Mouse (Mus musculus): ENCODE data around the gene Fndc10. TPM values are rescaled to one million over a fixed set of nuclear protein-coding genes. Genes with fewer than 3 reads are reported as not detected.
"Not testable (repeated sequence)": the region's sequence is repeated elsewhere in the genome, so short reads cannot be mapped to it uniquely, and the experiment has no call there.

Fndc10 gene
- polyA plus RNA-seq, 1 experiment, result 8.8 TPM

GRCm38 (mm10) chr4:155660641-155661040 is 33.5 kb upstream of the Fndc10 start:
- DNase-seq (ENCODE audit: low read depth in 1 of 2, low spot score in 2 of 2), result no peak
- no peak for TF ChIP-seq CTCF (IDR thresholded peaks at IDR 0.05; ENCODE audit: extremely low read depth, insufficient read depth, insufficient read length, insufficient replicate concordance)
- 82% methylated on average over 12 of the region's 12 CpGs for WGBS
- H3K4me3 ChIP-seq (ENCODE audit: extremely low read depth, insufficient read depth, insufficient read length), result no peak overlapping the region
- H3K36me3 ChIP-seq (ENCODE audit: control insufficient read depth, insufficient read depth, low read length), result peaks cover 2% of the 10 kb centered on the region; the same call in 1 of the 2 replicates
- no peaks in the 10 kb centered on the region for H3K4me1 ChIP-seq (ENCODE audit: control insufficient read depth, insufficient read depth, insufficient read length)
- no peak overlapping the region for H3K27ac ChIP-seq (ENCODE audit: insufficient read depth, low read length)
- no peaks in the 10 kb centered on the region for H3K27me3 ChIP-seq (ENCODE audit: control insufficient read depth, insufficient read depth, low read length)

DNA sequence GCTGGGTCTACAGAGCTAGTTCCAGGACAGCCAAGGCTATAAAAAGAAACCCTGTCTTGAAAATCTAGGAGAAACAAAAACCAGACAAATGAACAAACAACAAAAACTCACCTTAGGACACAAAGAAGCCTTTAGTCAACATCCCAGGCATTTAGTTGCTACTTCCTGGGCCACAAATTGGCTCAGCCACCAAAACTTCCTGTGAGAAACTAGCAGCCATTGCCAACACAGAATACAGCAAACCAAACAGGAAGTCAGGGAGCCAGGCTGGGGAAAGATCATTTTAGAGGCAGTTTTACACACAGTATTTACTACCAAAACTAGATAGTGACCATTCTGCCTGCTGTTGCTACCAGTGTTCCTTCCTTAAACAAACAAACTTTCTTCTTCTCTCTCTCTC is 27.2 kb upstream of the Fndc10 start:
- H3K27ac ChIP-seq (ENCODE audit: insufficient read depth, low read length), result no peak overlapping the region
- H3K4me1 ChIP-seq (ENCODE audit: control insufficient read depth, insufficient read depth, insufficient read length), result peaks cover 3% of the 10 kb centered on the region; the same call in 1 of the 2 replicates
- H3K27me3 ChIP-seq (ENCODE audit: control insufficient read depth, insufficient read depth, low read length), result no peaks in the 10 kb centered on the region
- TF ChIP-seq POLR2A (IDR thresholded peaks at IDR 0.05; ENCODE audit: low read depth, low read length), result no peak
- no peak for TF ChIP-seq CTCF (IDR thresholded peaks at IDR 0.05; ENCODE audit: extremely low read depth, insufficient read depth, insufficient read length, insufficient replicate concordance)
- DNase-seq (ENCODE audit: low read depth in 1 of 2, low spot score in 2 of 2), result no peak
- peaks cover 2% of the 10 kb centered on the region; the same call in 1 of the 2 replicates for H3K36me3 ChIP-seq (ENCODE audit: control insufficient read depth, insufficient read depth, low read length)
- H3K4me3 ChIP-seq (ENCODE audit: extremely low read depth, insufficient read depth, insufficient read length), result no peak overlapping the region

- peak within 1 kb of the TSS; percentile 85 for H3K27ac ChIP-seq (ENCODE audit: insufficient read depth, low read length)
- DNase-seq (ENCODE audit: low read depth in 1 of 2, low spot score in 2 of 2), result peak; percentile 93 to 95
- TF ChIP-seq POLR2A (IDR thresholded peaks at IDR 0.05; ENCODE audit: low read depth, low read length) (no peak), CTCF (IDR thresholded peaks at IDR 0.05; ENCODE audit: extremely low read depth, insufficient read depth, insufficient read length, insufficient replicate concordance) (no peak)
- H3K4me3 ChIP-seq (ENCODE audit: extremely low read depth, insufficient read depth, insufficient read length), result peak within 1 kb of the TSS; percentile 84
- H3K4me1 ChIP-seq (ENCODE audit: control insufficient read depth, insufficient read depth, insufficient read length), result peaks cover 3% of the 10 kb centered on the region; the same call in 1 of the 2 replicates
- H3K36me3 ChIP-seq (ENCODE audit: control insufficient read depth, insufficient read depth, low read length), result no peaks in the 10 kb centered on the region
- WGBS, result under 1% methylated on average over 73 of the region's 73 CpGs
- no peaks in the 10 kb centered on the region for H3K27me3 ChIP-seq (ENCODE audit: control insufficient read depth, insufficient read depth, low read length)
Measured at GRCm38 (mm10) chr4:155668689-155669597, 25.2 kb upstream of the Fndc10 start, which contains the start of gene Mib2. Gene Mib2 (minus strand): TSS chr4:155669198.

GRCm38 (mm10) chr4:155669598-155670075 is 24.5 kb upstream of the Fndc10 start:
- WGBS, result 1% methylated on average over 8 of the region's 8 CpGs
- TF ChIP-seq POLR2A (IDR thresholded peaks at IDR 0.05; ENCODE audit: low read depth, low read length), result no peak
- no peak for TF ChIP-seq CTCF (IDR thresholded peaks at IDR 0.05; ENCODE audit: extremely low read depth, insufficient read depth, insufficient read length, insufficient replicate concordance)
- peak overlapping the region; percentile 84 for H3K4me3 ChIP-seq (ENCODE audit: extremely low read depth, insufficient read depth, insufficient read length)
- no peaks in the 10 kb centered on the region for H3K36me3 ChIP-seq (ENCODE audit: control insufficient read depth, insufficient read depth, low read length)
- H3K4me1 ChIP-seq (ENCODE audit: control insufficient read depth, insufficient read depth, insufficient read length), result peaks cover 3% of the 10 kb centered on the region; the same call in 1 of the 2 replicates
- no peak overlapping the region for H3K27ac ChIP-seq (ENCODE audit: insufficient read depth, low read length)
- no peaks in the 10 kb centered on the region for H3K27me3 ChIP-seq (ENCODE audit: control insufficient read depth, insufficient read depth, low read length)
- no peak for DNase-seq (ENCODE audit: low read depth in 1 of 2, low spot score in 2 of 2)

- H3K27ac ChIP-seq (ENCODE audit: insufficient read depth, low read length); H3K4me1 ChIP-seq (ENCODE audit: control insufficient read depth, insufficient read depth, insufficient read length); H3K27me3 ChIP-seq (ENCODE audit: control insufficient read depth, insufficient read depth, low read length); DNase-seq (ENCODE audit: low read depth in 1 of 2, low spot score in 2 of 2); H3K36me3 ChIP-seq (ENCODE audit: control insufficient read depth, insufficient read depth, low read length); H3K4me3 ChIP-seq (ENCODE audit: extremely low read depth, insufficient read depth, insufficient read length): not testable (repeated sequence)
- WGBS, result 94% methylated on average over 4 of the region's 4 CpGs
Measured at GRCm38 (mm10) chr4:155670236-155670635, 23.9 kb upstream of the Fndc10 start.

GRCm38 (mm10) chr4:155672082-155672481 is 22.1 kb upstream of the Fndc10 start:
- Histone ChIP-seq H3K4me1 (ENCODE audit: control insufficient read depth, insufficient read depth, insufficient read length) (peaks cover 3% of the 10 kb centered on the region; the same call in 1 of the 2 replicates), H3K27ac (ENCODE audit: insufficient read depth, low read length) (no peak overlapping the region), H3K36me3 (ENCODE audit: control insufficient read depth, insufficient read depth, low read length) (no peaks in the 10 kb centered on the region), H3K27me3 (ENCODE audit: control insufficient read depth, insufficient read depth, low read length) (no peaks in the 10 kb centered on the region), H3K4me3 (ENCODE audit: extremely low read depth, insufficient read depth, insufficient read length) (no peak overlapping the region)
- 60% methylated on average over 2 of the region's 2 CpGs for WGBS
- no peak for TF ChIP-seq CTCF (IDR thresholded peaks at IDR 0.05; ENCODE audit: extremely low read depth, insufficient read depth, insufficient read length, insufficient replicate concordance)
- TF ChIP-seq POLR2A (IDR thresholded peaks at IDR 0.05; ENCODE audit: low read depth, low read length), result no peak
- DNase-seq (ENCODE audit: low read depth in 1 of 2, low spot score in 2 of 2), result no peak

- Histone ChIP-seq H3K4me1 (ENCODE audit: control insufficient read depth, insufficient read depth, insufficient read length) (no peaks in the 10 kb centered on the region), H3K4me3 (ENCODE audit: extremely low read depth, insufficient read depth, insufficient read length) (no peak overlapping the region), H3K36me3 (ENCODE audit: control insufficient read depth, insufficient read depth, low read length) (no peaks in the 10 kb centered on the region), H3K27ac (ENCODE audit: insufficient read depth, low read length) (no peak overlapping the region), H3K27me3 (ENCODE audit: control insufficient read depth, insufficient read depth, low read length) (no peaks in the 10 kb centered on the region)
- DNase-seq (ENCODE audit: low read depth in 1 of 2, low spot score in 2 of 2), result no peak
- whole genome bisulfite sequencing, result 72% methylated on average over 2 of the region's 2 CpGs
- TF ChIP-seq CTCF (IDR thresholded peaks at IDR 0.05; ENCODE audit: extremely low read depth, insufficient read depth, insufficient read length, insufficient replicate concordance) (no peak), POLR2A (IDR thresholded peaks at IDR 0.05; ENCODE audit: low read depth, low read length) (no peak)
Measured at GRCm38 (mm10) chr4:155675991-155676390, 18.2 kb upstream of the Fndc10 start.

DNA sequence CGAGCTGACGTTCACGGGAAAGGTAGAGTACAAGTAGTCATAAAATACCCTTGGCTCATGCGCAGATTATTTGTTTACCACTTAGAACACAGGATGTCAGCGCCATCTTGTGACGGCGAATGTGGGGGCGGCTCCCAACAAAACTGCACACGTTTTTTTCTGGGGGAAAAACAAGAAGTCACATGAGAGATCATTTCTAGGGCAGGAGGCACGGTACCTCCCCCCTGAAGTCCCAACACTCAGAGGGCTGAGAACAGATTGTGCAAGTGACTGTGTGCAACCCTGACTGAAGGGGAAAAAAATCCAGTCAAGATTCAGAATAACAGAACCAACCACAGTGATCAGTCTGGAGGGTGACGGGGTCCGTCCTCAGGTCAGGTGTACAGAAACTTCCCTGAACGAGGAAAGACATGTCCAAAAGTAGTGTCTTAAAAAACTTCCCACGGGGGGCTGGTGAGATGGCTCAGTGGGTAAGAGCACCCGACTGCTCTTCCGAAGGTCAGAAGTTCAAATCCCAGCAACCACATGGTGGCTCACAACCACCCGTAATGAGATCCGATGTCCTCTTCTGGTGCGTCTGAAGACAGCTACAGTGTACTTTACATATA is 10.4 kb upstream of the Fndc10 start:
- H3K4me1 ChIP-seq (ENCODE audit: control insufficient read depth, insufficient read depth, insufficient read length); H3K27me3 ChIP-seq (ENCODE audit: control insufficient read depth, insufficient read depth, low read length); DNase-seq (ENCODE audit: low read depth in 1 of 2, low spot score in 2 of 2); H3K27ac ChIP-seq (ENCODE audit: insufficient read depth, low read length); H3K4me3 ChIP-seq (ENCODE audit: extremely low read depth, insufficient read depth, insufficient read length); H3K36me3 ChIP-seq (ENCODE audit: control insufficient read depth, insufficient read depth, low read length): not testable (repeated sequence)
- 86% methylated on average over 16 of the region's 19 CpGs for WGBS

GRCm38 (mm10) chr4:155687764-155688163 is 6.4 kb upstream of the Fndc10 start:
- not testable (repeated sequence) for DNase-seq (ENCODE audit: low read depth in 1 of 2, low spot score in 2 of 2); H3K4me3 ChIP-seq (ENCODE audit: extremely low read depth, insufficient read depth, insufficient read length); H3K27me3 ChIP-seq (ENCODE audit: control insufficient read depth, insufficient read depth, low read length); H3K27ac ChIP-seq (ENCODE audit: insufficient read depth, low read length); H3K4me1 ChIP-seq (ENCODE audit: control insufficient read depth, insufficient read depth, insufficient read length); H3K36me3 ChIP-seq (ENCODE audit: control insufficient read depth, insufficient read depth, low read length)
- 93% methylated on average over 4 of the region's 4 CpGs for WGBS

Measured in spleen, adult 2 months (tissue).